In the genomic region with DNA sequence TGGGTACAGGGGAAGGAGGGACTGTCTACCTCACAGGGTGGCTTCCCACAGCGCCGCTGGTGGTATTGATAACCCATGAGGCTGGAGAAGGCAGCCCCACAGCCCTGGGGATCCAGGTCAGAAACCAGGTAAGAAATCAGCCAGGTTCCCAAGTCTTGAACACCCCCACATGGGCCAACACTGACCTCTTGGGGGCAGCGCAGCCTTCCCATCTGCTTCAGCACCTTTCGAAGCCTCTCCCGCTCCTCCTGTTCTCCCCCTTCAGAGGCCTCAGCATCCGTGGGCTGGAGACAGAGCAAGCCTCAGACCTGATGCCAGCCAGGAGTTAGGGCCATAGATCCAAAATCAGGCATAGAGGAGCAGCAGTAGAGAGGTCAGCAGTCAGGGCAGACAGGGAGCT, we compare ENCODE assay signal across 14 mouse cellular contexts. TPM values are rescaled to one million over a fixed set of nuclear protein-coding genes. Genes with fewer than 3 reads are reported as not detected.
DNase-seq lines count a peak whose midpoint lies in the region; ATAC-seq and TF ChIP-seq lines count a peak whose summit lies in the region.
"Had no signal": no experiment of that assay in that cellular context is flagged by ENCODE, and none has a peak within 500 bp of the region (broad histone marks: within the 10 kb centered on the region; RNA-seq: fewer than 3 reads in every experiment).

No protein-coding gene starts in this region.

- TF ChIP-seq EP300 in liver, postnatal 0 days (IDR thresholded peaks at IDR 0.05; ENCODE audit: low read depth) = no peak

- peaks cover 74% of the 10 kb centered on the region for H3K36me3 ChIP-seq in heart, embryonic 10.5 days
- peaks cover 46% of the 10 kb centered on the region for H3K36me3 ChIP-seq in liver, postnatal 0 days (replicated peaks; ENCODE audit: insufficient read depth, low read length)
- peaks cover 53% of the 10 kb centered on the region for H3K36me3 ChIP-seq in midbrain, embryonic 15.5 days (replicated peaks)

- ATAC-seq in liver, postnatal 0 days = no peak
- no peak for ATAC-seq in midbrain, embryonic 15.5 days (replicated peaks)
- ATAC-seq: CD4-positive, CD25-positive, alpha-beta regulatory T cell, adult 4 months had no signal

- no peak overlapping the region for H3K4me3 ChIP-seq in heart, embryonic 10.5 days
- no peak overlapping the region for H3K4me3 ChIP-seq in liver, postnatal 0 days (ENCODE audit: low read depth, low read length)
- H3K4me3 ChIP-seq in midbrain, embryonic 15.5 days = no peak overlapping the region
- H3K4me3 ChIP-seq: embryonic facial prominence, embryonic 13.5 days; heart, embryonic 15.5 days; limb, embryonic 12.5 days; lung, embryonic 15.5 days; neural tube, embryonic 12.5 days had no signal

- peak; percentile 24 for TF ChIP-seq CTCF in liver, postnatal 0 days (IDR thresholded peaks at IDR 0.05; ENCODE audit: low read depth)

- no peaks in the 10 kb centered on the region for H3K27me3 ChIP-seq in heart, embryonic 10.5 days (ENCODE audit: insufficient read depth, poor library complexity, severe bottlenecking)
- H3K27me3 ChIP-seq in liver, postnatal 0 days (ENCODE audit: insufficient read depth, low read length) = no peaks in the 10 kb centered on the region
- no peaks in the 10 kb centered on the region for H3K27me3 ChIP-seq in midbrain, embryonic 15.5 days (replicated peaks)
- H3K27me3 ChIP-seq: embryonic facial prominence, embryonic 13.5 days; heart, embryonic 15.5 days; limb, embryonic 12.5 days; lung, embryonic 15.5 days; neural tube, embryonic 12.5 days had no signal

- H3K4me1 ChIP-seq in heart, embryonic 10.5 days = peaks cover 23% of the 10 kb centered on the region
- peaks cover 12% of the 10 kb centered on the region for H3K4me1 ChIP-seq in liver, postnatal 0 days (ENCODE audit: insufficient read depth)
- H3K4me1 ChIP-seq in midbrain, embryonic 15.5 days = peaks cover 17% of the 10 kb centered on the region

- no peak overlapping the region for H3K27ac ChIP-seq in heart, embryonic 10.5 days
- H3K27ac ChIP-seq in liver, postnatal 0 days (ENCODE audit: low read depth) = no peak overlapping the region
- no peak overlapping the region for H3K27ac ChIP-seq in midbrain, embryonic 15.5 days
- H3K27ac ChIP-seq: embryonic facial prominence, embryonic 13.5 days; heart, embryonic 15.5 days; limb, embryonic 12.5 days; lung, embryonic 15.5 days; neural tube, embryonic 12.5 days had no signal

- WGBS in heart, embryonic 10.5 days = 86% methylated on average over 6 of the region's 6 CpGs
- 87% methylated on average over 6 of the region's 6 CpGs for WGBS in liver, postnatal 0 days (ENCODE audit: insufficient replicate concordance)
- WGBS in midbrain, embryonic 15.5 days = 84% methylated on average over 6 of the region's 6 CpGs

- no peak overlapping the region for H3K4me2 ChIP-seq in liver, postnatal 0 days (ENCODE audit: low read depth, low read length)
- no peak overlapping the region for H3K4me2 ChIP-seq in midbrain, embryonic 15.5 days
- H3K4me2 ChIP-seq: embryonic facial prominence, embryonic 13.5 days; heart, embryonic 15.5 days; limb, embryonic 12.5 days; lung, embryonic 15.5 days; neural tube, embryonic 12.5 days had no signal

- no peaks in the 10 kb centered on the region for H3K9me3 ChIP-seq in heart, embryonic 10.5 days
- H3K9me3 ChIP-seq in liver, postnatal 0 days (ENCODE audit: low read length) = no peaks in the 10 kb centered on the region
- no peaks in the 10 kb centered on the region for H3K9me3 ChIP-seq in midbrain, embryonic 15.5 days
- H3K9me3 ChIP-seq: embryonic facial prominence, embryonic 13.5 days; heart, embryonic 15.5 days; limb, embryonic 12.5 days; lung, embryonic 15.5 days; neural tube, embryonic 12.5 days had no signal

- peak; percentile 70 for DNase-seq in heart, embryonic 10.5 days (ENCODE audit: low spot score)
- DNase-seq in heart, adult 9 months (ENCODE audit: low spot score in 2 of 2) = no peak
- peak; percentile 17 for DNase-seq in liver, postnatal 0 days
- DNase-seq in liver = no peak
- DNase-seq in urinary bladder, adult 2 months (ENCODE audit: low spot score) = peak; percentile 17
- no peak for DNase-seq in urinary bladder, postnatal 14 days (ENCODE audit: low spot score)
- DNase-seq: kidney, adult 11 months had no signal

- no peak overlapping the region for H3K9ac ChIP-seq in liver, postnatal 0 days (replicated peaks)
- H3K9ac ChIP-seq in midbrain, embryonic 15.5 days = no peak overlapping the region
- H3K9ac ChIP-seq: heart, embryonic 15.5 days; limb, embryonic 12.5 days; lung, embryonic 15.5 days; neural tube, embryonic 12.5 days had no signal

RNA-seq across cellular contexts. Expression of a gene that starts 3.1 kb away (rescaled TPM):
- 67.3 and 83.6 TPM in 2 replicates for polyA plus RNA-seq in heart, embryonic 10.5 days (2016; fragmentation: Nextera tagmentation; extraction: Ambion mirVana)
- 20.3 and 22.8 TPM in 2 replicates for polyA plus RNA-seq in liver, postnatal 0 days (2015; fragmentation: Nextera tagmentation; extraction: Ambion mirVana)
- polyA plus RNA-seq in urinary bladder, adult 2 months (2012; rRNA removed) = 139 and 214 TPM in 2 replicates
- polyA plus RNA-seq in midbrain, embryonic 15.5 days (2015; fragmentation: Nextera tagmentation; extraction: Ambion mirVana) = 77.2 and 81.8 TPM in 2 replicates

RNA-seq across cellular contexts. Expression of a gene that starts 3.9 kb away (rescaled TPM):
- polyA plus RNA-seq in heart, embryonic 10.5 days (2016; fragmentation: Nextera tagmentation; extraction: Ambion mirVana) = 56.1 and 62.9 TPM in 2 replicates
- polyA plus RNA-seq in liver, postnatal 0 days (2015; fragmentation: Nextera tagmentation; extraction: Ambion mirVana) = 16.7 and 17.5 TPM in 2 replicates
- polyA plus RNA-seq in urinary bladder, adult 2 months (2012; rRNA removed) = 30.7 and 40.9 TPM in 2 replicates
- 68.4 and 69.0 TPM in 2 replicates for polyA plus RNA-seq in midbrain, embryonic 15.5 days (2015; fragmentation: Nextera tagmentation; extraction: Ambion mirVana)

RNA-seq across cellular contexts. Expression of a gene that starts 4.8 kb away (rescaled TPM):
- polyA plus RNA-seq in heart, embryonic 10.5 days (2016; fragmentation: Nextera tagmentation; extraction: Ambion mirVana) = 36.0 and 37.0 TPM in 2 replicates
- 8.9 and 10.5 TPM in 2 replicates for polyA plus RNA-seq in liver, postnatal 0 days (2015; fragmentation: Nextera tagmentation; extraction: Ambion mirVana)
- polyA plus RNA-seq in urinary bladder, adult 2 months (2012; rRNA removed) = 43.9 and 52.6 TPM in 2 replicates
- polyA plus RNA-seq in midbrain, embryonic 15.5 days (2015; fragmentation: Nextera tagmentation; extraction: Ambion mirVana) = 97.1 and 111 TPM in 2 replicates

RNA-seq across cellular contexts. Expression of a gene that starts 11.2 kb away (rescaled TPM):
- polyA plus RNA-seq in heart, embryonic 10.5 days (2016; fragmentation: Nextera tagmentation; extraction: Ambion mirVana) = 15.0 and 16.6 TPM in 2 replicates
- polyA plus RNA-seq in liver, postnatal 0 days (2015; fragmentation: Nextera tagmentation; extraction: Ambion mirVana) = 2.1 and 2.3 TPM in 2 replicates
- polyA plus RNA-seq in urinary bladder, adult 2 months (2012; rRNA removed) = 14.7 and 20.2 TPM in 2 replicates
- polyA plus RNA-seq in midbrain, embryonic 15.5 days (2015; fragmentation: Nextera tagmentation; extraction: Ambion mirVana) = 232 and 239 TPM in 2 replicates

Comparison
In these comparisons a context has a peak if more than half of its experiments do, and no peak if none do; other contexts are left out.
1. DNase-seq: peak in heart, embryonic 10.5 days (single experiment), liver, postnatal 0 days (single experiment) and urinary bladder, adult 2 months (single experiment); none in heart, adult 9 months (0 of 2), liver (single experiment) and urinary bladder, postnatal 14 days (single experiment).